Mouse (Mus musculus) stomach, embryonic 14.5 days (tissue): Measurements from ENCODE around the gene Psma6. TPM values are rescaled to one million over a fixed set of nuclear protein-coding genes. Genes with fewer than 3 reads are reported as not detected.

Source experiments
- ATAC-seq: fragments of 200-750 bp; cut with Nextera tagmentation; 2 replicates; pipeline ENCODE4 v1.8.0; 2017; ENCODE audit warnings: low read depth, moderate TSS enrichment; ENCODE audit not compliant: insufficient number of reproducible peaks, insufficient read depth, low FRiP score
- H3K27ac ChIP-seq: fragments of 300-500 bp; sonication (generic); 2 replicates; pipeline ENCODE4 v1.5.1; 2014; ENCODE audit warnings: mild to moderate bottlenecking, low read length, moderate library complexity, mixed read lengths
- H3K27me3 ChIP-seq: fragments of 300-500 bp; sonication (generic); 2 replicates; pipeline ENCODE4 v1.6.1; 2014; ENCODE audit warnings: low read length, control low read depth, mixed read lengths; ENCODE audit not compliant: control insufficient read depth, insufficient read depth
- H3K36me3 ChIP-seq: fragments of 300-500 bp; sonication (generic); 2 replicates; pipeline ENCODE4 v1.6.1; 2014; ENCODE audit warnings: mild to moderate bottlenecking, control low read depth, low read length, moderate library complexity, mixed read lengths; ENCODE audit not compliant: control insufficient read depth, insufficient read depth
- H3K4me1 ChIP-seq: fragments of 300-500 bp; sonication (generic); 2 replicates; pipeline ENCODE4 v1.6.1; 2014; ENCODE audit warnings: low read length, control low read depth, mixed read lengths; ENCODE audit not compliant: control insufficient read depth, insufficient read depth
- H3K4me2 ChIP-seq: fragments of 300-500 bp; sonication (generic); replicated peaks from 2 replicates; pipeline ENCODE4 v1.6.1; 2014; ENCODE audit warnings: low read depth, low read length, control low read depth
- H3K4me3 ChIP-seq: fragments of 300-500 bp; sonication (generic); 2 replicates; pipeline ENCODE4 v1.5.1; 2014; ENCODE audit warnings: low read depth, low read length, control low read depth
- H3K9ac ChIP-seq: fragments of 300-500 bp; sonication (generic); replicated peaks from 2 replicates; pipeline ENCODE4 v1.6.1; 2014; ENCODE audit warnings: low read depth, mild to moderate bottlenecking, control low read depth, low read length, moderate library complexity, mixed read lengths
- H3K9me3 ChIP-seq: fragments of 300-500 bp; sonication (generic); 2 replicates; pipeline ENCODE4 v1.6.1; 2016; ENCODE audit warnings: low read depth, low read length, control low read depth; ENCODE audit not compliant: control insufficient read depth
- WGBS: fragments of 180-500 bp; shearing (Covaris S2); extraction: QIAGEN DNeasy Blood & Tissue Kit; methylation state at CpG from one replicate; pipeline ENCODE4 v1.1.7; 2014; 5-methylcytosine and 5-hydroxymethylcytosine counted together
- polyA plus RNA-seq: library from polyadenylated mRNA; unstranded; fragments of >200 nt; fragmentation: Nextera tagmentation; extraction: Ambion mirVana; gene quantifications from 2 replicates; pipeline ENCODE4 v1.2.1, GENCODE M21; 2014

Psma6 gene
- polyA plus RNA-seq, 1 experiment from 2014 or later = 421 TPM

GRCm38 (mm10) chr12:55446366-55446745 is 62.3 kb downstream of the Psma6 start:
- Histone ChIP-seq H3K4me3 (no peak overlapping the region), H3K9me3 (no peaks in the 10 kb centered on the region), H3K36me3 (no peaks in the 10 kb centered on the region), H3K27ac (peak overlapping the region; percentile 76), H3K9ac (no peak overlapping the region), H3K27me3 (no peaks in the 10 kb centered on the region), H3K4me1 (peaks cover 26% of the 10 kb centered on the region), H3K4me2 (no peak overlapping the region)
- 80% methylated on average over 4 of the region's 4 CpGs for WGBS
- no peak; the same call in 1 of the 2 replicates for ATAC-seq

- Histone ChIP-seq H3K4me2 (no peak overlapping the region), H3K4me1 (peaks cover 26% of the 10 kb centered on the region), H3K9me3 (no peaks in the 10 kb centered on the region), H3K4me3 (no peak overlapping the region), H3K27ac (peak overlapping the region; percentile 76), H3K27me3 (no peaks in the 10 kb centered on the region), H3K9ac (no peak overlapping the region), H3K36me3 (no peaks in the 10 kb centered on the region)
- peak; percentile 55; the same call in 1 of the 2 replicates for ATAC-seq
- WGBS = 40% methylated on average over 13 of the region's 13 CpGs
These were observed 62.8 kb downstream of the Psma6 start for GRCm38 (mm10) chr12:55446746-55447395.

GRCm38 (mm10) chr12:55447396-55447760 is 63.4 kb downstream of the Psma6 start:
- no peaks in the 10 kb centered on the region for H3K36me3 ChIP-seq
- H3K4me1 ChIP-seq = peaks cover 27% of the 10 kb centered on the region
- H3K4me2 ChIP-seq = no peak overlapping the region
- H3K9me3 ChIP-seq = no peaks in the 10 kb centered on the region
- H3K4me3 ChIP-seq = no peak overlapping the region
- H3K9ac ChIP-seq = no peak overlapping the region
- WGBS = 72% methylated on average over 11 of the region's 11 CpGs
- peak overlapping the region; percentile 76 for H3K27ac ChIP-seq
- H3K27me3 ChIP-seq = no peaks in the 10 kb centered on the region
- no peak for ATAC-seq

GRCm38 (mm10) chr12:55448457-55448856 is 64.4 kb downstream of the Psma6 start:
- H3K9ac ChIP-seq = no peak overlapping the region

GRCm38 (mm10) chr12:55449048-55449447 is 65.0 kb downstream of the Psma6 start:
- Histone ChIP-seq H3K4me2 (no peak overlapping the region), H3K4me3 (no peak overlapping the region), H3K36me3 (no peaks in the 10 kb centered on the region), H3K27ac (no peak overlapping the region), H3K9me3 (no peaks in the 10 kb centered on the region), H3K4me1 (peaks cover 26% of the 10 kb centered on the region), H3K9ac (no peak overlapping the region), H3K27me3 (no peaks in the 10 kb centered on the region)
- ATAC-seq = no peak
- 97% methylated on average over 2 of the region's 2 CpGs for WGBS

More at GRCm38 (mm10) chr12:55448457-55448856, 64.4 kb downstream of the Psma6 start:
- H3K4me2 ChIP-seq = no peak overlapping the region
- no peaks in the 10 kb centered on the region for H3K27me3 ChIP-seq
- no peak overlapping the region for H3K4me3 ChIP-seq
- H3K4me1 ChIP-seq = peaks cover 27% of the 10 kb centered on the region
- 76% methylated on average over 2 of the region's 2 CpGs for WGBS
- H3K9me3 ChIP-seq = no peaks in the 10 kb centered on the region
- no peak overlapping the region for H3K27ac ChIP-seq
- no peak for ATAC-seq
- no peaks in the 10 kb centered on the region for H3K36me3 ChIP-seq

- ATAC-seq = no peak; the same call in 1 of the 2 replicates
- H3K27ac ChIP-seq = no peak overlapping the region
These were observed 66.4 kb downstream of the Psma6 start for GRCm38 (mm10) chr12:55450421-55450820.

GRCm38 (mm10) chr12:55452839-55453238 is 68.8 kb downstream of the Psma6 start:
- H3K4me2 ChIP-seq = no peak overlapping the region
- no peak overlapping the region for H3K9ac ChIP-seq
- H3K9me3 ChIP-seq = no peaks in the 10 kb centered on the region
- H3K27ac ChIP-seq = peak overlapping the region; percentile 68
- H3K36me3 ChIP-seq = no peaks in the 10 kb centered on the region
- no peak overlapping the region for H3K4me3 ChIP-seq
- H3K4me1 ChIP-seq = peaks cover 17% of the 10 kb centered on the region
- no peak for ATAC-seq
- H3K27me3 ChIP-seq = no peaks in the 10 kb centered on the region
- 39% methylated on average over 5 of the region's 5 CpGs for whole genome bisulfite sequencing

More at GRCm38 (mm10) chr12:55450421-55450820, 66.4 kb downstream of the Psma6 start:
- Histone ChIP-seq H3K4me3 (no peak overlapping the region), H3K27me3 (no peaks in the 10 kb centered on the region), H3K4me2 (no peak overlapping the region; the same call in 1 of the 2 replicates), H3K9ac (no peak overlapping the region), H3K9me3 (no peaks in the 10 kb centered on the region), H3K4me1 (peaks cover 25% of the 10 kb centered on the region), H3K36me3 (no peaks in the 10 kb centered on the region)
- 44% methylated on average over 16 of the region's 16 CpGs for WGBS

- no peak for ATAC-seq
These were observed 69.9 kb downstream of the Psma6 start for GRCm38 (mm10) chr12:55453924-55454323.

GRCm38 (mm10) chr12:55455206-55455605 is 71.2 kb downstream of the Psma6 start:
- Histone ChIP-seq H3K4me3 (no peak overlapping the region), H3K36me3 (no peaks in the 10 kb centered on the region), H3K4me1 (peaks cover 14% of the 10 kb centered on the region), H3K9ac (no peak overlapping the region), H3K9me3 (no peaks in the 10 kb centered on the region), H3K4me2 (no peak overlapping the region), H3K27ac (no peak overlapping the region), H3K27me3 (no peaks in the 10 kb centered on the region)
- 83% methylated on average over 10 of the region's 10 CpGs for WGBS
- ATAC-seq = no peak

More at GRCm38 (mm10) chr12:55453924-55454323, 69.9 kb downstream of the Psma6 start:
- no peak overlapping the region for H3K4me3 ChIP-seq
- peak overlapping the region; percentile 30; the same call in 1 of the 2 replicates for H3K27ac ChIP-seq
- H3K36me3 ChIP-seq = no peaks in the 10 kb centered on the region
- H3K9ac ChIP-seq = no peak overlapping the region
- 48% methylated on average over 4 of the region's 4 CpGs for WGBS
- no peaks in the 10 kb centered on the region for H3K9me3 ChIP-seq
- no peak overlapping the region for H3K4me2 ChIP-seq
- no peaks in the 10 kb centered on the region for H3K27me3 ChIP-seq
- peaks cover 17% of the 10 kb centered on the region for H3K4me1 ChIP-seq
